Mouse (Mus musculus) liver, embryonic 14.5 days (tissue): ENCODE measurements around the gene Slc25a21. TPM values are rescaled to one million over a fixed set of nuclear protein-coding genes. Genes with fewer than 3 reads are reported as not detected.
A peak's percentile ranks its signal among the peaks of the same experiment; 100 is the strongest.

Source experiments
- ATAC-seq: fragments of 200-750 bp; cut with Nextera tagmentation; 2 replicates; pipeline ENCODE4 v1.8.0; 2017; ENCODE audit warnings: moderate number of reproducible peaks, mild to moderate bottlenecking, moderate library complexity; ENCODE audit not compliant: insufficient read depth
- DNase-seq, 3 experiments: peaks; one replicate each; pipeline ENCODE4 v3.0.0-alpha.2; 2012 to 2013; ENCODE audit warnings: low read depth in 3 of 3, low spot score in 3 of 3
- H3K27ac ChIP-seq: fragments of 300-500 bp; sonication (generic); 2 replicates; pipeline ENCODE4 v1.5.1; 2014; ENCODE audit warnings: moderate library complexity, mild to moderate bottlenecking, control low read depth, inconsistent platforms
- H3K27me3 ChIP-seq: fragments of 300-500 bp; sonication (generic); 2 replicates; pipeline ENCODE4 v1.6.1; 2014; ENCODE audit warnings: mild to moderate bottlenecking, low read length, moderate library complexity; ENCODE audit not compliant: control insufficient read depth, insufficient read depth
- H3K36me3 ChIP-seq: fragments of 300-500 bp; sonication (generic); replicated peaks from 2 replicates; pipeline ENCODE4 v1.6.1; 2014; ENCODE audit warnings: low read depth; ENCODE audit not compliant: control insufficient read depth, insufficient read depth
- H3K4me1 ChIP-seq, 2 experiments: fragments of 200-500 bp in 1 of 2; fragments of 300-500 bp in 1 of 2; sonication (generic) in 1 of 2; replicated peaks; 2 replicates each; pipeline ENCODE4 v1.6.1; 2012 to 2014; ENCODE audit warnings: antibody characterized with exemption in 1 of 2, inconsistent platforms in 1 of 2, low read length in 1 of 2; ENCODE audit not compliant: control insufficient read depth in 2 of 2, insufficient read depth in 2 of 2
- H3K4me2 ChIP-seq: fragments of 300-500 bp; sonication (generic); 2 replicates; pipeline ENCODE4 v1.6.1; 2014; ENCODE audit warnings: low read depth, mild to moderate bottlenecking, control low read depth, moderate library complexity
- H3K4me3 ChIP-seq, 2 experiments: fragments of 200-500 bp in 1 of 2; fragments of 300-500 bp in 1 of 2; sonication (generic) in 1 of 2; 2 replicates each; pipeline ENCODE4 v1.5.1; 2012 to 2014; ENCODE audit warnings: low read depth in 2 of 2, low read length in 2 of 2, mild to moderate bottlenecking in 2 of 2, control low read depth in 1 of 2, inconsistent platforms in 1 of 2, moderate library complexity in 1 of 2; ENCODE audit not compliant: insufficient read depth in 1 of 2
- H3K9ac ChIP-seq: fragments of 300-500 bp; sonication (generic); replicated peaks from 2 replicates; pipeline ENCODE4 v1.6.1; 2014; ENCODE audit warnings: mild to moderate bottlenecking, control low read depth, moderate library complexity
- H3K9me3 ChIP-seq: fragments of 300-500 bp; sonication (generic); 2 replicates; pipeline ENCODE4 v1.6.1; 2016; ENCODE audit warnings: low read length, mixed read lengths; ENCODE audit not compliant: control insufficient read depth
- CTCF ChIP-seq: IDR thresholded peaks from 2 replicates; pipeline ENCODE4 v1.5.1; 2016; ENCODE audit warnings: antibody characterized with exemption, low read depth, control low read depth
- EP300 ChIP-seq: IDR thresholded peaks from 2 replicates; pipeline ENCODE4 v1.6.1; 2016; ENCODE audit warnings: antibody characterized with exemption, low read depth
- WGBS: fragments of 180-500 bp; shearing (Covaris S2); extraction: QIAGEN DNeasy Blood & Tissue Kit; methylation state at CpG from one replicate; pipeline ENCODE4 v1.1.7; 2014; ENCODE audit not compliant: insufficient replicate concordance; 5-methylcytosine and 5-hydroxymethylcytosine counted together
- polyA plus RNA-seq, 2 experiments: library from polyadenylated mRNA; depleted of rRNA in 1 of 2; stranded (reverse) in 1 of 2; unstranded in 1 of 2; fragments of >200 nt; fragmentation: Nextera tagmentation in 1 of 2; extraction: Ambion mirVana in 1 of 2; gene quantifications; 2 replicates each; pipeline versions ENCODE4 v1.2.1 to v1.2.3; 2012 to 2014

Slc25a21 gene
- polyA plus RNA-seq, 2 experiments: 9.3 to 21.6 TPM

GRCm38 (mm10) chr12:56688920-56689319 is 508.4 kb downstream of the Slc25a21 start:
- TF ChIP-seq CTCF: no peak
- no peak for TF ChIP-seq EP300
- Histone ChIP-seq H3K9ac (no peak overlapping the region), H3K4me1 (no peaks in the 10 kb centered on the region), H3K9me3 (no peaks in the 10 kb centered on the region), H3K4me3 (no peak overlapping the region), H3K4me2 (no peak overlapping the region), H3K27ac (no peak overlapping the region), H3K36me3 (no peaks in the 10 kb centered on the region), H3K27me3 (peaks cover 92% of the 10 kb centered on the region)
- ATAC-seq (no peak), DNase-seq (no peak)
- 2% methylated on average over 8 of the region's 8 CpGs for WGBS

- ATAC-seq (no peak), DNase-seq (no peak)
- Histone ChIP-seq H3K4me2 (no peak overlapping the region), H3K27me3 (peaks cover 89% of the 10 kb centered on the region), H3K9me3 (no peaks in the 10 kb centered on the region), H3K36me3 (no peaks in the 10 kb centered on the region), H3K4me1 (no peaks in the 10 kb centered on the region), H3K9ac (no peak overlapping the region), H3K4me3 (no peak overlapping the region), H3K27ac (no peak overlapping the region)
- no peak for TF ChIP-seq CTCF
- WGBS: 3% methylated on average over 10 of the region's 10 CpGs
Measured at GRCm38 (mm10) chr12:56688482-56688840, 508.8 kb downstream of the Slc25a21 start.

GRCm38 (mm10) chr12:56687640-56688481 is 509.4 kb downstream of the Slc25a21 start:
- Histone ChIP-seq H3K9me3 (no peaks in the 10 kb centered on the region), H3K4me1 (no peaks in the 10 kb centered on the region), H3K9ac (no peak overlapping the region), H3K27me3 (peaks cover 89% of the 10 kb centered on the region), H3K27ac (no peak overlapping the region), H3K36me3 (no peaks in the 10 kb centered on the region), H3K4me2 (no peak overlapping the region), H3K4me3 (no peak overlapping the region)
- WGBS: 5% methylated on average over 15 of the region's 15 CpGs
- ATAC-seq: no peak
- no peak for TF ChIP-seq EP300
- TF ChIP-seq CTCF: no peak
- DNase-seq: no peak

- no peak for ATAC-seq
- no peak for DNase-seq
- H3K9ac ChIP-seq: no peak overlapping the region
- H3K4me2 ChIP-seq: peak overlapping the region; percentile 20; the same call in 1 of the 2 replicates
- H3K27me3 ChIP-seq: peaks cover 66% of the 10 kb centered on the region
- peak; percentile 51 for TF ChIP-seq CTCF
- TF ChIP-seq EP300: no peak
- H3K4me1 ChIP-seq: no peaks in the 10 kb centered on the region
- no peak overlapping the region for H3K27ac ChIP-seq
- H3K36me3 ChIP-seq: no peaks in the 10 kb centered on the region
- WGBS: 3% methylated on average over 38 of the region's 38 CpGs
- H3K4me3 ChIP-seq: no peak overlapping the region
- H3K9me3 ChIP-seq: no peaks in the 10 kb centered on the region
Measured at GRCm38 (mm10) chr12:56681096-56681811, 516.0 kb downstream of the Slc25a21 start.

- no peaks in the 10 kb centered on the region for H3K9me3 ChIP-seq
- no peak overlapping the region for H3K27ac ChIP-seq
- 14% methylated on average over 7 of the region's 7 CpGs for WGBS
- H3K9ac ChIP-seq: no peak overlapping the region
- H3K4me3 ChIP-seq: no peak overlapping the region
- no peak for TF ChIP-seq CTCF
- no peak for TF ChIP-seq EP300
- DNase-seq (no peak), ATAC-seq (no peak)
- H3K27me3 ChIP-seq: peaks cover 41% of the 10 kb centered on the region
- H3K4me2 ChIP-seq: no peak overlapping the region
- H3K4me1 ChIP-seq: no peaks in the 10 kb centered on the region
- no peaks in the 10 kb centered on the region for H3K36me3 ChIP-seq
Measured at GRCm38 (mm10) chr12:56677620-56678019, 519.7 kb downstream of the Slc25a21 start.
